Mouse (Mus musculus): Measurements from ENCODE around the gene Pcsk5.

GRCm38 (mm10) chr19:17427824-17428560 lies 409.4 kb downstream of the Pcsk5 start:
- TF ChIP-seq CTCF (IDR thresholded peaks at IDR 0.05; ENCODE audit: extremely low read depth, insufficient read depth, insufficient read length, insufficient replicate concordance) (no peak), POLR2A (IDR thresholded peaks at IDR 0.05; ENCODE audit: low read depth, low read length) (no peak)
